Mouse (Mus musculus) liver, embryonic 14.5 days (tissue): ENCODE data around the gene H2afx.

Source experiments
- CTCF ChIP-seq: IDR thresholded peaks from 2 replicates; pipeline ENCODE4 v1.5.1; 2016; ENCODE audit warnings: antibody characterized with exemption, low read depth, control low read depth
- EP300 ChIP-seq: IDR thresholded peaks from 2 replicates; pipeline ENCODE4 v1.6.1; 2016; ENCODE audit warnings: antibody characterized with exemption, low read depth

GRCm38 (mm10) chr9:44373386-44373785, 38.9 kb downstream of the H2afx start:
- no peak for TF ChIP-seq CTCF
- no peak for TF ChIP-seq EP300
